10 mouse cellular contexts compared by ENCODE assay signal in genomic region chr15:31532331-31533021, GRCm38 (mm10). TPM values are rescaled to one million over a fixed set of nuclear protein-coding genes. Genes with fewer than 3 reads are reported as not detected.
DNase-seq lines count a peak whose midpoint lies in the region; ATAC-seq and TF ChIP-seq lines count a peak whose summit lies in the region.
"Had no signal": no experiment of that assay in that cellular context is flagged by ENCODE, and none has a peak within 500 bp of the region (broad histone marks: within the 10 kb centered on the region; RNA-seq: fewer than 3 reads in every experiment).

No protein-coding gene starts in this region.

- no peaks in the 10 kb centered on the region for H3K27me3 ChIP-seq in ES-Bruce4 (ENCODE audit: control insufficient read depth, insufficient read depth, low read length, poor library complexity, severe bottlenecking)
- H3K27me3 ChIP-seq: embryonic facial prominence, embryonic 12.5 days had no signal

- no peak for TF ChIP-seq CTCF in layer of hippocampus, adult 2 months (conservative IDR thresholded peaks at IDR 0.05)
- no peak for TF ChIP-seq CTCF in ES-Bruce4 (IDR thresholded peaks at IDR 0.05; ENCODE audit: low read depth, low read length)

- H3K4me1 ChIP-seq in ES-Bruce4 (ENCODE audit: control insufficient read depth, insufficient read depth, low read length), result peaks cover 7% of the 10 kb centered on the region

- no peak for TF ChIP-seq EP300 in ES-Bruce4 (IDR thresholded peaks at IDR 0.05; ENCODE audit: insufficient read depth, low read depth, low read length)

- H3K4me3 ChIP-seq in layer of hippocampus, adult 2 months, result no peak overlapping the region
- H3K4me3 ChIP-seq in ES-Bruce4 (ENCODE audit: low read depth, low read length), result peak overlapping the region; percentile 79

- no peaks in the 10 kb centered on the region for H3K9me3 ChIP-seq in ES-Bruce4 (replicated peaks; ENCODE audit: control insufficient read depth, insufficient read depth, low read length, poor library complexity, severe bottlenecking)
- H3K9me3 ChIP-seq: embryonic facial prominence, embryonic 12.5 days had no signal

- TF ChIP-seq POLR2A in ES-Bruce4 (IDR thresholded peaks at IDR 0.05; ENCODE audit: insufficient read depth, low read length), result no peak

- peak overlapping the region; percentile 99; the same call in 1 of the 2 replicates for H3K27ac ChIP-seq in layer of hippocampus, adult 2 months
- H3K27ac ChIP-seq in ES-Bruce4 (ENCODE audit: insufficient read depth, low read length), result peak overlapping the region; percentile 99; the same call in 1 of the 2 replicates

- H3K9ac ChIP-seq in ES-Bruce4 (ENCODE audit: low read depth, poor library complexity, severe bottlenecking), result peak overlapping the region; percentile 98; the same call in 1 of the 2 replicates

- no peaks in the 10 kb centered on the region for H3K36me3 ChIP-seq in ES-Bruce4 (ENCODE audit: control insufficient read depth, insufficient read depth, low read length, poor library complexity, severe bottlenecking)
- H3K36me3 ChIP-seq: embryonic facial prominence, embryonic 12.5 days had no signal

- DNase-seq in layer of hippocampus, adult 2 months (ENCODE audit: low spot score in 2 of 2), result no peak
- no peak for DNase-seq in layer of hippocampus, adult 8-10 months (ENCODE audit: low spot score in 2 of 2)
- peak; percentile 33 for DNase-seq in brain, adult 2 months (ENCODE audit: low read depth, low spot score)
- no peak for DNase-seq in adrenal gland, postnatal 10 days
- no peak for DNase-seq in cerebellum, postnatal 14 days
- DNase-seq: gastrocnemius, postnatal 25 days; kidney, adult 2 months had no signal

- peak; percentile 10 for ATAC-seq in megakaryocyte progenitor cell, adult 5-6 weeks (replicated peaks; ENCODE audit: poor library complexity)

RNA-seq across cellular contexts. Expression of gene March6, which starts 1.6 kb away (rescaled TPM):
- total RNA-seq in layer of hippocampus, adult 2 months (2021), result 100 to 1,000 TPM; 186 to 194 TPM
- total RNA-seq in layer of hippocampus, adult 8-10 months (2022), result 100 to 1,000 TPM; 177 to 194 (median 186) TPM
- 54.0 and 58.9 TPM in 2 replicates for polyA plus RNA-seq in ES-Bruce4 (2011; ENCODE audit: insufficient read depth, insufficient read length, low read depth, missing spikeins)
- total RNA-seq in megakaryocyte progenitor cell, adult 5-6 weeks (2015), result 39.3 and 42.5 TPM in 2 replicates
- 28.8 and 38.8 TPM in 2 replicates for total RNA-seq in megakaryocyte progenitor cell, adult 5-6 weeks (2017)
- total RNA-seq in adrenal gland, postnatal 10 days (2021), result 100 to 1,000 TPM in 1 of 2 experiments, 10 to 100 TPM in 1; 97.6 to 101 TPM

RNA-seq across cellular contexts. Expression of gene Cmbl, which starts 32.7 kb away (rescaled TPM):
- total RNA-seq in layer of hippocampus, adult 2 months (2021), result 10 to 100 TPM; 12.7 to 12.8 TPM
- 10 to 100 TPM; 17.4 to 21.0 (median 19.4) TPM for total RNA-seq in layer of hippocampus, adult 8-10 months (2022)
- 1.3 TPM in 1 of 2 replicates, not detected in the other for polyA plus RNA-seq in ES-Bruce4 (2011; ENCODE audit: insufficient read depth, insufficient read length, low read depth, missing spikeins)
- total RNA-seq in megakaryocyte progenitor cell, adult 5-6 weeks (2015), result not detected in 2 replicates
- not detected in 2 replicates for total RNA-seq in megakaryocyte progenitor cell, adult 5-6 weeks (2017)
- total RNA-seq in adrenal gland, postnatal 10 days (2021), result 100 to 1,000 TPM in 1 of 2 experiments, 10 to 100 TPM in 1; 82.2 to 106 TPM

Comparison
In these comparisons a context has a peak if more than half of its experiments do, and no peak if none do; other contexts are left out.
1. RNA of gene Cmbl, which starts 32.7 kb away (total RNA-seq): 82.2 to 106 TPM in adrenal gland, postnatal 10 days, 17.4 to 21.0 TPM in layer of hippocampus, adult 8-10 months and 12.7 to 12.8 TPM in layer of hippocampus, adult 2 months; not detected in megakaryocyte progenitor cell, adult 5-6 weeks; every median in the first group is over 10 times any median in the second.